Mouse (Mus musculus) neural tube, embryonic 12.5 days (tissue): ENCODE data around the gene 2610318N02Rik. TPM values are rescaled to one million over a fixed set of nuclear protein-coding genes. Genes with fewer than 3 reads are reported as not detected.
"Not testable (repeated sequence)": the region's sequence is repeated elsewhere in the genome, so short reads cannot be mapped to it uniquely, and the experiment has no call there.

Experiments used
- ATAC-seq: fragments of 200-750 bp; cut with Nextera tagmentation; 2 replicates; pipeline ENCODE4 v1.8.0; 2017; ENCODE audit warnings: low read depth, mild to moderate bottlenecking, moderate TSS enrichment, moderate library complexity; ENCODE audit not compliant: low FRiP score
- H3K27ac ChIP-seq: fragments of 300-500 bp; sonication (generic); 2 replicates; pipeline ENCODE4 v1.5.1; 2016
- H3K27me3 ChIP-seq: fragments of 300-500 bp; sonication (generic); replicated peaks from 2 replicates; pipeline ENCODE4 v1.6.1; 2016; ENCODE audit warnings: mild to moderate bottlenecking
- H3K36me3 ChIP-seq: fragments of 300-500 bp; sonication (generic); 2 replicates; pipeline ENCODE4 v1.6.1; 2016; ENCODE audit warnings: mild to moderate bottlenecking
- H3K4me1 ChIP-seq: fragments of 300-500 bp; sonication (generic); 2 replicates; pipeline ENCODE4 v1.6.1; 2016
- H3K4me2 ChIP-seq: fragments of 300-500 bp; sonication (generic); replicated peaks from 2 replicates; pipeline ENCODE4 v1.6.1; 2016; ENCODE audit warnings: mild to moderate bottlenecking
- H3K4me3 ChIP-seq: fragments of 300-500 bp; sonication (generic); 2 replicates; pipeline ENCODE4 v1.5.1; 2016
- H3K9ac ChIP-seq: fragments of 300-500 bp; sonication (generic); 2 replicates; pipeline ENCODE4 v1.6.1; 2016; ENCODE audit warnings: mild to moderate bottlenecking
- H3K9me3 ChIP-seq: fragments of 300-500 bp; sonication (generic); 2 replicates; pipeline ENCODE4 v1.6.1; 2016; ENCODE audit warnings: mild to moderate bottlenecking
- WGBS: fragments of 180-500 bp; shearing (Covaris S2); methylation state at CpG from one replicate; pipeline ENCODE4 v1.1.7; 2016; 5-methylcytosine and 5-hydroxymethylcytosine counted together
- polyA plus RNA-seq: library from polyadenylated mRNA; unstranded; fragments of >200 nt; fragmentation: Nextera tagmentation; extraction: Ambion mirVana; gene quantifications from 2 replicates; pipeline ENCODE4 v1.2.1, GENCODE M21; 2016

2610318N02Rik gene
- polyA plus RNA-seq = 66.0 and 66.3 TPM in 2 replicates

DNA sequence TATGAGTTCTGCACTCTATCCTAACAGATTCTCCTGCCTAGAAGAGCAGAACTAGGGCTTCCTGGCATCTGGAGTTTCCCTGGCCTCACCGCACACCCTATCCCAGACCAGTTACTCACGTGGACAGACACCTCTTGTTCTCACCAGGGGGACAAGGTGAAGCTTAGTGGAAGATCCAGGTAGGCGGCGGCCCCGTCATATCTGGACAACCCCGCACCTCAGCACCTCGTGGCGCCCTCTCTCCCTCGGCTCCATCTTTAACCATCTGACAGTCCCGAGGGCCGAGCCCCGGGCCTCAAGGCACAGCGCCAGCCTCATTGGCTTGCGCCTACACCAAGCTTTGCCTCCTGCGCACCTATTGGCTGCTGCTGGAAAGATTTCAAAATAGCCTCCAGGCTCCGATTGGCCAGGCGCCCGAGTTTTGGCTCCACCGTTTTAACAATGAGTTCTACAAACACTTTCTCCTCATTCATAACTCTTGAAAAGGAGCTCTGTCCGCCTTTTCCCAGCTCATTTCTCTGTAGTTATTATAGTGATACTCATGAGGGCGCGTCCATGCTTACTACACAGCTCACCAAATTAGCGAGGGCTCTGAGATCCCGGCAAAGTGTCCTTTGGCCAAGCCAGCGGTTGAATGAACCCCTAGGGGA lies at the start of gene 2610318N02Rik:
Gene 2610318N02Rik (minus strand): TSS at position 297 of the 650 bp plus-strand sequence.
- peak; percentile 96 for ATAC-seq
- Histone ChIP-seq H3K9me3 (no peaks in the 10 kb centered on the region), H3K27ac (no peak within 1 kb of the TSS), H3K36me3 (peaks cover 23% of the 10 kb centered on the region), H3K4me3 (peak within 1 kb of the TSS; percentile 53), H3K4me1 (peaks cover 25% of the 10 kb centered on the region), H3K4me2 (peak within 1 kb of the TSS; percentile 82), H3K9ac (peak within 1 kb of the TSS; percentile 79), H3K27me3 (no peaks in the 10 kb centered on the region; the same call in 1 of the 2 replicates)
- under 1% methylated on average over 25 of the region's 25 CpGs for WGBS

DNA sequence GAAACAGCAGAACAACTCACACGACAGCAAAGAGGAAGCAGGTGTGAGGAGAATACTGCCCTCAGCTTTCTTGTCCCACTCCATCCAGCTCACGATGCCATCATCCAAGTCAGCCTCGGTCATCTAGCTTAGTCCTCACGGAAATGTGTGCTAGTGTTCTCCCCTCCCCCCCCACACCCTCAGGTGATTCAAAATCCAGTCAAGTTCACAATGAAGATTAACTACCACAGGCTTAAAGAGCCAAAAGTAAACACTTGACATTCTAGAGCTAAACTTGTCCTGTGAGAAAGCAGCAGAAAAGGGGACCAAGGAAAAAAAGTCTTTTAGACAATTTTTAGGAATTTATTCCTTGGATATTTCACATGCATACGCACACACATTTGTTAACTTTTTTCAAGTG lies 43.1 kb upstream of the 2610318N02Rik start:
- WGBS = 93% methylated on average over 5 of the region's 5 CpGs
- no peak overlapping the region for H3K4me3 ChIP-seq
- H3K36me3 ChIP-seq = peaks cover 52% of the 10 kb centered on the region
- H3K27ac ChIP-seq = no peak overlapping the region
- no peaks in the 10 kb centered on the region for H3K27me3 ChIP-seq
- H3K4me1 ChIP-seq = no peaks in the 10 kb centered on the region
- H3K4me2 ChIP-seq = no peak overlapping the region
- no peaks in the 10 kb centered on the region for H3K9me3 ChIP-seq
- H3K9ac ChIP-seq = no peak overlapping the region
- no peak for ATAC-seq

DNA sequence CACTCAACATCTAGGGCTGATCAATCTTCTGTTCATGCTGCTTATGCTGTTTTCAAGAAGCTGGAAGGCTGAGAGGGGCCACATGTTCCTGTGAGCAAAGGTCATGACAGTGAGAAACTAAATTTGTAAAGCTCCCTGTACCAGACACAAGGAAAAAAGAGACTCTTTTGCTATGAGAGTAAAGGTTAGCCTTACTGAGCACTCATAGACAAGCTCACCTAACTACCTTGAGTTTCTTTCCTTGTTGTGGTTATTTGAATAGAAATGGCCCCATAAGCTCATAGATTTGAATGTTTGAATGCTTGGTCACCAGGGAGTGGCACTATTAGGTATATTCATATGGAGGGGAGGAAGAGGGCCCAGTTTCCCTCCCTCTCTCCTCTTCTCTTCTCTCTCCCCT lies 42.2 kb upstream of the 2610318N02Rik start:
- no peak overlapping the region for H3K27ac ChIP-seq
- no peaks in the 10 kb centered on the region for H3K9me3 ChIP-seq
- H3K9ac ChIP-seq = no peak overlapping the region
- H3K36me3 ChIP-seq = peaks cover 51% of the 10 kb centered on the region
- no peaks in the 10 kb centered on the region for H3K27me3 ChIP-seq
- no peaks in the 10 kb centered on the region for H3K4me1 ChIP-seq
- ATAC-seq = no peak
- H3K4me2 ChIP-seq = no peak overlapping the region
- no peak overlapping the region for H3K4me3 ChIP-seq

DNA sequence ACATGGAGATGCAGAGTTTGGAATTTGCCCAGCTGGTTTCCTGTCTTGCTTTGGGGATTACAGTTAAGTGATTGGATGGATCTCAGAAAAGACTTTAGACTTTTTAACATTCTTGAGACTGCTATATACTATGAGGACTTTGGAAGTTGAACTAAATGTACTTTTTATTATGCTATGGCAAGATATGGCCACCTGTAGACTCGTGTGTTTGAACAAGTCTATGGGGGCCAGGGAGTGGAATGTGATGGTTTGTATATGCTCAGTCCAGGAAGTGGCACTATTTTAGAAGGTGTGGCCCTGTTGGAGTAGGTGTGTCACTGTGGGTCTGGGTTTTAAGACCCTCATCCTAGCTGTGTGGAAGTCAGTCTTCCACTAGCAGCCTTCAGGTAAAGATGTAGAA lies 40.5 kb upstream of the 2610318N02Rik start:
- H3K4me3 ChIP-seq, H3K27ac ChIP-seq, H3K4me1 ChIP-seq, ATAC-seq, H3K9ac ChIP-seq, H3K9me3 ChIP-seq, H3K27me3 ChIP-seq, H3K4me2 ChIP-seq: not testable (repeated sequence)
- 84% methylated on average over 1 of the region's 1 CpGs for WGBS
- peaks cover 43% of the 10 kb centered on the region for H3K36me3 ChIP-seq

DNA sequence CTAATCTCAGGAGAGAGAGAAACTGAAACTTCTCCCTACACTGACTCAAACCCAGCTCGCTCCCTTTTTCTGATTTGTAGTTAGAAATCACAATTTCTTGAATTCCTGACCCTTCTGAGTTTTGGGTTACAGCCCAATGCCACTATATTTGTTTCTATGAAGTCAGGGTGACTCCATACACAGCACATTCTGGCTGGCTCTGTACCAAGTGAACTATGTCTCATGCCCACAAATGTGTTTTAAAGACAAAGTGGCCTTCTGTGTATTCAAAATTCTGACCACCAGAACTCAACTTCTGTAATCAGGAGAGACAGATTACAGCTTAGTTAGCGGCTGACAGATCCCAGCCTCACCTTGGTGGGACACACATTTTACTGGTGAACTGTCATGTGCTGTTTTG lies 29.4 kb upstream of the 2610318N02Rik start:
- no peak for ATAC-seq
- Histone ChIP-seq H3K4me3 (no peak overlapping the region), H3K27ac (no peak overlapping the region), H3K9ac (no peak overlapping the region), H3K9me3 (no peaks in the 10 kb centered on the region), H3K36me3 (peaks cover 41% of the 10 kb centered on the region), H3K27me3 (no peaks in the 10 kb centered on the region), H3K4me2 (no peak overlapping the region), H3K4me1 (no peaks in the 10 kb centered on the region)
- 96% methylated on average over 2 of the region's 2 CpGs for WGBS

DNA sequence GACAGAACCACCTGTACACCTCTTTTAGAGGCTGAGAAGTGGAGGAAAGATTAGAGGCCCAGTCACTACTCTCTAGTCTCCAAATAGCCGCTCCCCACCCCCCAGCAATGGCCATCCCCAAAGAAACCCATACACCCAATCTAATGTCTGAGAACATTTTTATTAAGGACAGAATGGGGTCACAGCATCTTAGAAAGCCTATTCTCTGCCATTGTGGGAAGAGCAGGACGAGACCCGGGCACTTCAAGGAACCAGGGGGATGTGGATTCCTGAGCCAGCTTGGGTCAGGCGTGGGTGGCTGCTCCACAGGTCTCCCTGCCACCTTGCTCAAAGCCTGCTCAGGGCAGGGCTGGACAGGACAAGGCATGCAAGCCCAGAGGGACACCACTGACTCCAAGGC lies 26.9 kb upstream of the 2610318N02Rik start:
- Histone ChIP-seq H3K9ac (no peak overlapping the region), H3K27ac (no peak overlapping the region), H3K4me1 (peaks cover 14% of the 10 kb centered on the region), H3K27me3 (peaks cover 15% of the 10 kb centered on the region), H3K4me3 (no peak overlapping the region), H3K36me3 (peaks cover 28% of the 10 kb centered on the region), H3K4me2 (no peak overlapping the region), H3K9me3 (no peaks in the 10 kb centered on the region)
- WGBS = 97% methylated on average over 4 of the region's 4 CpGs
- no peak for ATAC-seq

DNA sequence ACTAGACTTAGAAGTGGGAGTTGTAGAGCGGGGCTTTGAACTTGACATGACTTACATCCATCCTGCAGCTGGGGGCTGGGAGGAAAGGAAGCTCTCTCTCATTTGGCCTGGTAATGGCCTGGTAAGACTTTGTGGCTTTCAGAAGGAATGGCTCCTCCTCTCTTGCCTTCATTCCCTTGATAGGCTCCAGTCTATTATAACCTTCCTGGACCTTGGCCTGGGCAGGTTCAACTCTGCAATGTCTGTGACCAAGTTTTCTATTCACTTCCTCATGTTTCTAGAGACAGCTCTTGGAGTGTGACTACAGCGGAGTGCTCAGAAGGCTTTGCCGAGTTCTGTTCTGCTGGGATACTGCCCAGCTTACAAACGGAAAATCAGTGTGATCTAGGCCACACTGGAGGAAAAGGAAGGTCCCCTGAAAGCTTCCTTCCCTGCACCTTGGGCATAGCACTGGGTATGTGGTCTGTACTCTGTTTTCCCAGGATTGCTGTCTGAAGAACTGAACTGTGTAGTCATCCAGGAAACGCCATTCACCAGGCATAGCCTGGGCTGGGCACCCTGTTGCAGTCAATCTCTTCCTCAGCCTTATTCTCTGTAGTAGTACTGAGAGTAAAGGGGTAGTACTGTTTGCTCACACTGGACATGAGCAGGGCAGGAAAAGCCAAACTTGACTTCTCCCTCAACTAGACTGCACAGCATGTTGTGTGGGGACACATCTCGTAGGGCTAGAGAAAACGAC lies 25.7 kb upstream of the 2610318N02Rik start:
- Histone ChIP-seq H3K27ac (no peak overlapping the region), H3K36me3 (peaks cover 28% of the 10 kb centered on the region), H3K4me2 (no peak overlapping the region), H3K4me1 (peaks cover 14% of the 10 kb centered on the region), H3K9ac (no peak overlapping the region), H3K4me3 (no peak overlapping the region), H3K27me3 (peaks cover 15% of the 10 kb centered on the region), H3K9me3 (no peaks in the 10 kb centered on the region)
- ATAC-seq = no peak
- WGBS = 86% methylated on average over 7 of the region's 7 CpGs

DNA sequence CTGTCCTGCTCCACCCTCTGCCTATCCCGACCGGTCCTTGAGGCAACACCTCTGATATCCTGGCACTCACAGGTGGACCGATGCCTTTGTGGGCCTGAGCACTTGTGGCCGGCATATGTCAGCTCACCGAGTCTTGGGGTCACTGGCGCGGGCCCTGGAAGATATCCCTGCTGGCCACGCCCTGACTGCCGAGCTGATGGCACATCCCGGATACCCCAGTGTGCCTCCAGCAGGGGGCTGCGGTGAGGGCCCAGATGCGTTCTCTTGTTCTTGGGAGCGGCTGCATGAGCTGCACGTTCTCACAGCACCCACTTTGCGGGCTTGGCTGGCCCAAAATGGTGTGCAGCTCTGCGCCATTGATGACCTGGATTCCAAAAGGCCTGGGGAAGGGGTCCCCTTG lies 23.1 kb upstream of the 2610318N02Rik start:
- peak overlapping the region; percentile 60; the same call in 1 of the 2 replicates for H3K9ac ChIP-seq
- peak; percentile 34 for ATAC-seq
- H3K36me3 ChIP-seq = peaks cover 16% of the 10 kb centered on the region
- peaks cover 14% of the 10 kb centered on the region for H3K4me1 ChIP-seq
- H3K9me3 ChIP-seq = no peaks in the 10 kb centered on the region
- peaks cover 15% of the 10 kb centered on the region for H3K27me3 ChIP-seq
- WGBS = 6% methylated on average over 16 of the region's 16 CpGs
- H3K4me3 ChIP-seq = peak overlapping the region; percentile 55
- H3K27ac ChIP-seq = no peak overlapping the region
- H3K4me2 ChIP-seq = peak overlapping the region; percentile 94

DNA sequence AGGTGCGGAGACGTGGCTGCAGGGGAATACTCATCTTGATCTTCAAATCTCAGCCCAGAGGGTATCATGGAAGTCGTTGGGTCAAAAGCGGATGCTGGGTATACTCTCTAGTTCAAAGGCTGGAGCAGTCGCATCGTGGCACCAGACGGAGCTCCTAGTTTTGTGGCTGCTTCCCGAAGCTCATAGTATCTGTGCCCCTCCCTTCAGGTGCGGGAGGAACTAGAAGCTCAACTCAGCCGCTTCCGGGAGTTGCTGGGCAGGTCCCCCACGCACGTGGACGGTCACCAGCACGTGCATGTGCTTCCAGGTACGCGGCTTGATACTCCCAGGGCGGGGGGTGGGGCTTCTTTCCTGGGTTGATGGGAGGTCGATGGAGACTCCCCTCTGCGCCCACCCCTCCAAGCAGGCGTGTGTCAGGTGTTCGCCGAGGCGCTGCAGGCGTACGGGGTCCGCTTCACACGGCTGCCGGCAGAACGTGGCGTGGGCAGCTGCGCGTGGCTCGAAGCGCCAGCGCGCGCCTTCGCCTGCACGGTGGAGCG lies 22.5 kb upstream of the 2610318N02Rik start:
- H3K27me3 ChIP-seq = peaks cover 15% of the 10 kb centered on the region
- peak overlapping the region; percentile 60 for H3K9ac ChIP-seq
- peak overlapping the region; percentile 94 for H3K4me2 ChIP-seq
- H3K4me3 ChIP-seq = peak overlapping the region; percentile 55
- no peaks in the 10 kb centered on the region for H3K9me3 ChIP-seq
- H3K36me3 ChIP-seq = peaks cover 10% of the 10 kb centered on the region
- 1% methylated on average over 41 of the region's 41 CpGs for WGBS
- H3K4me1 ChIP-seq = peaks cover 14% of the 10 kb centered on the region
- peak; percentile 37 for ATAC-seq
- no peak overlapping the region for H3K27ac ChIP-seq

DNA sequence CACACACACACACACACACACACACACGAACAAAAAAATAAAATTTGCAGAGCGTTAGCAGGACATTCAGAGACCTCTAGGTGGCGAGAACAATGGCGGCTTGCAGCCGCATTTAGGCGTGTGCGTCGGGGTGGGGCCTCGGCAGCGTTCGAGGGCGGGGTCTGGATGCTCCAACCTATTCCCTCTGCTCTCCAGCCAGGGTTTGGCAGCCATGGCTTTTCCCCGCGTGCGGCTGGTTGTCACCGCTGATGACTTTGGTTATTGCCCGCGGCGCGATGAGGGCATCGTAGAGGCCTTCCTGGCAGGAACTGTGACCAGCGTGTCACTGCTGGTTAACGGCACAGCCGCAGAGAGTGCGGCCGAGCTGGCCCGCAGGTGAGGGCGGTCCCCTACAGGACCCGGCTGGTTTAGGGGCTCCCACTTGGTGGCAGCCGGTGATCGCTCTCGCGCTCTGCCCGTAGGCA lies 21.8 kb upstream of the 2610318N02Rik start, which contains the start of gene Ccdc116:
Gene Ccdc116 (minus strand): TSS at position 458 of the 464 bp plus-strand sequence.
- peak within 1 kb of the TSS; percentile 55 for H3K4me3 ChIP-seq
- peaks cover 15% of the 10 kb centered on the region for H3K27me3 ChIP-seq
- peak within 1 kb of the TSS; percentile 94 for H3K4me2 ChIP-seq
- peak; percentile 79 for ATAC-seq
- H3K4me1 ChIP-seq = peaks cover 14% of the 10 kb centered on the region
- under 1% methylated on average over 34 of the region's 34 CpGs for WGBS
- no peaks in the 10 kb centered on the region for H3K9me3 ChIP-seq
- H3K36me3 ChIP-seq = peaks cover 4% of the 10 kb centered on the region
- peak within 1 kb of the TSS; percentile 60 for H3K9ac ChIP-seq
- H3K27ac ChIP-seq = no peak within 1 kb of the TSS

DNA sequence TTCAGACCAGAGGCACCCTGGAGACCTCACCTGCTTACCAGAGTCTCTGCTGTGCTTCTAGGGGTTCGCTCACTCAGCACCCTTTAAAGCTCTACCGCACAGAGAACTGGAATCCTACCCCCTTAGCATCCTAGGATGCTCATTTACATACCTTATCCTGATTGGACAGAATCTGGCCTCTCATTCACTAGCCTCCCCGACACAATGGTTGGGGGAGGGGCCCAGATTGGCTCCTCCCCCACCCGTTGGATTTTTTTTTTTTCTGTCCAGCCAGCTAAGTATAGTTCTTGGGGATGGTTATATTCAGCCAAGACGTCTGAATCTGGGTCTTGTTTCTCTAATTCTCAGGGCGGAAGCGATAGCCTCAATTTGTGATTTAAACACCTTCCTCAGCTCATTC lies 19.4 kb upstream of the 2610318N02Rik start, which contains the start of gene Ydjc:
Gene Ydjc (plus strand): TSS at position 283 of the 400 bp plus-strand sequence.
- Histone ChIP-seq H3K9ac (no peak within 1 kb of the TSS), H3K4me3 (no peak within 1 kb of the TSS), H3K27me3 (peaks cover 15% of the 10 kb centered on the region), H3K36me3 (no peaks in the 10 kb centered on the region), H3K4me1 (peaks cover 14% of the 10 kb centered on the region), H3K9me3 (no peaks in the 10 kb centered on the region), H3K4me2 (no peak within 1 kb of the TSS), H3K27ac (no peak within 1 kb of the TSS)
- ATAC-seq = no peak
- 16% methylated on average over 7 of the region's 7 CpGs for WGBS

DNA sequence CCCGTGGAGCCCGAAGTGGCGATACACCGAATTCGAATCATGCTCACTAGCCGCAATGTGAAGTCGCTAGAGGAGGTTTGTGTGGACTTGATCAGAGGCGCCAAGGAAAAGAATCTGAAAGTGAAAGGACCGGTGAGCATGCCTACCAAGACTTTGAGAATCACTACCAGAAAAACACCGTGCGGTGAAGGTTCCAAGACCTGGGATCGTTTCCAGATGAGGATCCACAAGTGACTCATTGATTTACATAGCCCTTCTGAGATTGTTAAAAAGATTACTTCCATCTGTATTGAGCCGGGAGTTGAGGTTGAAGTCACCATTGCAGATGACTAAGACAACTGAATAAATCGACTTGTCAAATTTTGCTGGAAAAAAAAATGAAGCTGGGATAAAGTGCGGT lies 12.4 kb upstream of the 2610318N02Rik start:
- H3K4me3 ChIP-seq = no peak overlapping the region
- ATAC-seq = no peak
- no peak overlapping the region for H3K4me2 ChIP-seq
- no peaks in the 10 kb centered on the region for H3K27me3 ChIP-seq
- 88% methylated on average over 15 of the region's 15 CpGs for WGBS
- H3K4me1 ChIP-seq = no peaks in the 10 kb centered on the region; the same call in 1 of the 2 replicates
- no peak overlapping the region for H3K27ac ChIP-seq
- H3K36me3 ChIP-seq = no peaks in the 10 kb centered on the region
- H3K9me3 ChIP-seq = no peaks in the 10 kb centered on the region
- no peak overlapping the region for H3K9ac ChIP-seq
